Mouse (Mus musculus) CD4-positive, CD25-positive, alpha-beta regulatory T cell, adult 2 months (primary cell): ENCODE measurements at regions not wholly inside any gene's neighbourhood (a gene's known extent, or its start where the extent isn't known, plus 50 kb on each side); places are given as distances from the start of the nearest gene placed in this dataset.

Source experiments
- DNase-seq: peaks from one replicate; pipeline ENCODE4 v3.0.0-alpha.2; 2012; ENCODE audit warnings: low read depth, low spot score

GRCm38 (mm10) chr3:15200309-15200708 is 131.8 kb downstream of the Gm9733 start:
- DNase-seq: no peak

GRCm38 (mm10) chr3:15200990-15201389 is 131.1 kb downstream of the Gm9733 start:
- DNase-seq: no peak

GRCm38 (mm10) chr3:15202760-15203159 is 129.3 kb downstream of the Gm9733 start:
- no peak for DNase-seq

GRCm38 (mm10) chr3:15205266-15206229 is 126.6 kb downstream of the Gm9733 start:
- no peak for DNase-seq

- no peak for DNase-seq
Observed at GRCm38 (mm10) chr3:15212357-15212756, 119.7 kb downstream of the Gm9733 start.

- DNase-seq: no peak
Observed at GRCm38 (mm10) chr3:15217591-15217990, 114.5 kb downstream of the Gm9733 start.

GRCm38 (mm10) chr3:15219275-15219674 is 112.8 kb downstream of the Gm9733 start:
- no peak for DNase-seq

- no peak for DNase-seq
Observed at GRCm38 (mm10) chr3:15223266-15223665, 108.8 kb downstream of the Gm9733 start.

- DNase-seq: no peak
Observed at GRCm38 (mm10) chr3:15224452-15224851, 107.7 kb downstream of the Gm9733 start.

GRCm38 (mm10) chr3:15228641-15229040 is 103.5 kb downstream of the Gm9733 start:
- DNase-seq: no peak

GRCm38 (mm10) chr3:15230204-15230603 is 101.9 kb downstream of the Gm9733 start:
- DNase-seq: no peak

GRCm38 (mm10) chr3:15231433-15231832 is 100.7 kb downstream of the Gm9733 start:
- DNase-seq: no peak

- no peak for DNase-seq
Observed at GRCm38 (mm10) chr3:15237817-15238432, 94.2 kb downstream of the Gm9733 start.

GRCm38 (mm10) chr3:15242388-15242787 is 89.7 kb downstream of the Gm9733 start:
- no peak for DNase-seq

- no peak for DNase-seq
Observed at GRCm38 (mm10) chr3:15243584-15243983, 88.5 kb downstream of the Gm9733 start.

GRCm38 (mm10) chr3:15244999-15245398 is 87.1 kb downstream of the Gm9733 start:
- DNase-seq: peak; percentile 57
